Comparison of ENCODE assay signal across 7 mouse cellular contexts in the genomic region with DNA sequence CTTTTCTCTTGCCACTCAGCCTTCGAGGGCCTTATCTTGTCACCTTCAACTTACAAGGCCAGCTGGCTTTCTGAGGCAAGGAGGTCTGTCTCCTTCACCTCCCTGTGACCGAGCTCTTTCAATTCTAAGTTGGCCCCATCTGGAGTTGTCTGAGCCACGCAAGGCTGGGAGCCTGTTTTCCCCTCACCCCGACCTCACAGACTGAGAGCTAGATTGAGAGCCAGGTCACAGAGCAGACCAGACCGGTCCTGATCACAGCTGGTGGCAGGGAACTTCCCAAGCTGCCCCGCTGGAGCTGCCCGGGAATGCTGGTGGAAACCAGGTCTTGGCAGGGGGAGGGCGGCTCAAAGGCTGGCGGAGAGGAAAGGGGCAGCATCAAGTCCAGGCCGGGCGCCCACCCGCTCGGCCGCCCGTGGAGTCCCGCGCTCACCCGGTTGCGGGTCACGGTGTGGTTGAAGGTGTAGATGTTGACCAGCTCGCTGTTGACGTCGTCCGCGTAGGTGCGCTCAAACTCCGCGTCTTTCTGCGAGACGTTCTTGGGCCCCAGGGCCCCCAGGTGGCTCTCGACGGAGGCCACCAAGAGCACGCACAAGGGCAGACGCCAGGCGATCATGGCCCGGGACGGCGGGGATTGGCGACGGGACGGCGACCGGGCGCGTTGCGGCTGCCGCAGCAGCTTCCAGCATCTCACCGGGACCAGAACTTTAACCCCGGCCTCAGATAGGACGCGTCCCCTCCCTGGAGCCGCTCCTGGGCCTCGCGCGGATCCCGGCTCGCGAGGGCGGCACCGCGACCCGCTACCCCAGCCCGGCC. TPM values are rescaled to one million over a fixed set of nuclear protein-coding genes. Genes with fewer than 3 reads are reported as not detected.
DNase-seq lines count a peak whose midpoint lies in the region.

No protein-coding gene starts in this region.

- WGBS in macrophage (ENCODE audit: missing documents) = under 1% methylated on average over 61 of the region's 63 CpGs

- peaks cover 26% of the 10 kb centered on the region; the same call in 1 of the 2 replicates for H3K79me2 ChIP-seq in macrophage (ENCODE audit: inconsistent target)

- H3K27ac ChIP-seq in macrophage = peak overlapping the region; percentile 60

- intact Hi-C loops in heart, postnatal 10 days (cut with DNase I) = loop anchor here (5.0 kb wide), 1 partner anchor 47 kb away; a partner anchor contains a TSS

- peak overlapping the region; percentile 64 for H3K4me3 ChIP-seq in macrophage (ENCODE audit: inconsistent target)

- peak; percentile 68 for DNase-seq in MN1 (ENCODE audit: low spot score)
- peak; percentile 73 for DNase-seq in brain, adult 2 months (ENCODE audit: low read depth, low spot score)
- DNase-seq in fibroblast of lung, adult 2 months (ENCODE audit: low read depth) = peak; percentile 29
- peak; percentile 61 to 72 for DNase-seq in heart, postnatal 10 days
- DNase-seq in layer of hippocampus, postnatal 14 days (ENCODE audit: low spot score in 2 of 2) = peak; percentile 34 to 63
- DNase-seq in right cerebral cortex, postnatal 10 days (ENCODE audit: low spot score in 2 of 2) = peak; percentile 56 to 64

- H3K36me3 ChIP-seq in macrophage (ENCODE audit: inconsistent target) = peaks cover 23% of the 10 kb centered on the region

RNA-seq across cellular contexts. Expression of a gene that starts 0.6 kb away (rescaled TPM):
- 10 to 100 TPM; 71.5 to 75.4 TPM for total RNA-seq in heart, postnatal 10 days (2021)
- 100 to 1,000 TPM; 112 to 121 TPM for total RNA-seq in layer of hippocampus, postnatal 14 days (2021)
- total RNA-seq in macrophage (2018; cell fraction: chromatin; rRNA removed) = 100 to 1,000 TPM in 23 of 26 experiments, 10 to 100 TPM in 3; 72.4 to 298 (median 167) TPM
- total RNA-seq in macrophage (2018; cell fraction: cytosol; rRNA removed) = 100 to 1,000 TPM in 13 of 26 experiments, 10 to 100 TPM in 13; 44.5 to 165 (median 81.6) TPM
- total RNA-seq in macrophage (2018; cell fraction: nucleus; rRNA removed) = 100 to 1,000 TPM in 13 of 26 experiments, 10 to 100 TPM in 13; 65.9 to 220 (median 115) TPM
- polyA plus RNA-seq in macrophage (2018) = 48.8 to 139 TPM (median 91.4 TPM) in 3 replicates

RNA-seq across cellular contexts. Expression of a gene that starts 18.6 kb away (rescaled TPM):
- 10 to 100 TPM; 72.1 to 90.1 TPM for total RNA-seq in heart, postnatal 10 days (2021)
- 10 to 100 TPM; 12.7 to 18.2 TPM for total RNA-seq in layer of hippocampus, postnatal 14 days (2021)
- total RNA-seq in macrophage (2018; cell fraction: chromatin; rRNA removed) = 10 to 100 TPM in 1 of 26 experiments, 1 to 10 TPM in 20, under 1 TPM in 3, not detected in 2; 0.46 to 50.5 (median 2.8) TPM
- under 1 TPM in 13 of 26 experiments, not detected in 13; 0.10 to 0.48 (median 0.18) TPM for total RNA-seq in macrophage (2018; cell fraction: cytosol; rRNA removed)
- total RNA-seq in macrophage (2018; cell fraction: nucleus; rRNA removed) = 1 to 10 TPM in 15 of 26 experiments, under 1 TPM in 6, not detected in 5; 0.38 to 8.2 (median 1.3) TPM
- polyA plus RNA-seq in macrophage (2018) = 0.29 to 2.3 TPM in 2 of 3 replicates, not detected in the other

RNA-seq across cellular contexts. Expression of a gene that starts 47.8 kb away (rescaled TPM):
- 10 to 100 TPM; 33.5 to 35.9 TPM for total RNA-seq in heart, postnatal 10 days (2021)
- total RNA-seq in layer of hippocampus, postnatal 14 days (2021) = 10 to 100 TPM; 67.0 to 67.2 TPM
- 100 to 1,000 TPM in 18 of 26 experiments, 10 to 100 TPM in 8; 36.2 to 226 (median 145) TPM for total RNA-seq in macrophage (2018; cell fraction: chromatin; rRNA removed)
- 10 to 100 TPM; 24.4 to 50.7 (median 39.8) TPM for total RNA-seq in macrophage (2018; cell fraction: cytosol; rRNA removed)
- total RNA-seq in macrophage (2018; cell fraction: nucleus; rRNA removed) = 100 to 1,000 TPM in 5 of 26 experiments, 10 to 100 TPM in 21; 33.3 to 106 (median 74.4) TPM
- polyA plus RNA-seq in macrophage (2018) = 17.7 to 39.2 TPM (median 25.2 TPM) in 3 replicates

RNA-seq across cellular contexts. Expression of a gene that starts 48.2 kb away (rescaled TPM):
- total RNA-seq in heart, postnatal 10 days (2021) = 10 to 100 TPM; 23.5 to 27.2 TPM
- total RNA-seq in layer of hippocampus, postnatal 14 days (2021) = 10 to 100 TPM; 22.6 to 28.4 TPM
- total RNA-seq in macrophage (2018; cell fraction: chromatin; rRNA removed) = 100 to 1,000 TPM in 22 of 26 experiments, 10 to 100 TPM in 4; 68.2 to 200 (median 119) TPM
- 10 to 100 TPM; 13.6 to 28.3 (median 18.6) TPM for total RNA-seq in macrophage (2018; cell fraction: cytosol; rRNA removed)
- 100 to 1,000 TPM in 2 of 26 experiments, 10 to 100 TPM in 24; 47.1 to 195 (median 76.8) TPM for total RNA-seq in macrophage (2018; cell fraction: nucleus; rRNA removed)
- polyA plus RNA-seq in macrophage (2018) = 11.9 to 20.7 TPM (median 16.3 TPM) in 3 replicates

RNA-seq across cellular contexts. Expression of a gene that starts 58.0 kb away (rescaled TPM):
- total RNA-seq in heart, postnatal 10 days (2021) = 10 to 100 TPM; 85.1 to 87.3 TPM
- 100 to 1,000 TPM; 196 to 238 TPM for total RNA-seq in layer of hippocampus, postnatal 14 days (2021)
- total RNA-seq in macrophage (2018; cell fraction: chromatin; rRNA removed) = 10 to 100 TPM; 18.0 to 72.1 (median 46.9) TPM
- 10 to 100 TPM; 40.4 to 64.0 (median 54.2) TPM for total RNA-seq in macrophage (2018; cell fraction: cytosol; rRNA removed)
- 10 to 100 TPM; 20.5 to 64.1 (median 40.6) TPM for total RNA-seq in macrophage (2018; cell fraction: nucleus; rRNA removed)
- 39.7 to 51.8 TPM (median 44.3 TPM) in 3 replicates for polyA plus RNA-seq in macrophage (2018)

Comparison
In these comparisons a context has a peak if more than half of its experiments do, and no peak if none do; other contexts are left out.
1. Peak in every context shown above with its lines: DNase-seq, H3K4me3 ChIP-seq and H3K27ac ChIP-seq.